Mouse (Mus musculus): ENCODE data around the gene Ugt1a6a.
A peak's percentile ranks its signal among the peaks of the same experiment; 100 is the strongest.

Ugt1a6a gene

DNA sequence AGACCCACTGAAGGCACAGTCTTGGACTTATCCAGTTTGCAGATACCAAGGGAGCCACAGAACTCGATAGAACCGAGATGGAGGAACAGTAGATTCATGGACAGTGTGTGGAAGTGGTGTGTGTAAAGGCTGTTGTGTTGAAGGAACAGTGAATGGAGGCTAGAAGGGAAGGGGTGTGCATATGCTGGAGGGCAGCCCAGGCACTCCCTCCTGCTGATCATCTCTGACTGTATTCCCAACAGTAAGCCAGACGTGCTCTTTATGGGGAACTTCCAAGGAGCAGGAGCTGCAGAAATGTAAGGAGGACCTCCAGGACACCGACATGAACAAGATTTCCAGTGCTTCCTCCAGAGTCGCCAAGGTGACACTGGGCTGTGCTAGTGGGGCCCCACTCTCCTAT is 115.4 kb downstream of the Ugt1a6a start:
- DNase-seq (ENCODE audit: low spot score): no peak

DNA sequence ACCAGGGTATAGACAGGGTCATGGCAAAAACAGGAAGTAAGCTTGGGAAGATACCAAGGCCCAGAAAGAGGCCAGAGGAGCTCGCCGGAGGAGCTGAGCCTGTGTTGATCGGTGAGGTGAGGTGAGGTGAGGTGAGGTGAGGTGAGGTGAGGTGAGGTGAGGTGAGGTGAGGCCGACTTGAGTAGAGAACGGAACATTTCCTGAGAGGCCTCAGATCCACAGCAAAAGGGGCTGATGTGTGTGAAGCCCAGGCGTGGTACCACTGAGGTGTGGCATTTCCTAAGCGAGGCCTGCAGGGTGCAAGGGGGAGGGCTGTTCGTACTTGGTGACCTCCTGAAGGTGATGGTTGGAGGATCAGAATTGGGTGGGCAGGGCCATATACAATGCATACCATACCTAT is 118.5 kb downstream of the Ugt1a6a start:
- DNase-seq (ENCODE audit: low spot score): no peak

DNA sequence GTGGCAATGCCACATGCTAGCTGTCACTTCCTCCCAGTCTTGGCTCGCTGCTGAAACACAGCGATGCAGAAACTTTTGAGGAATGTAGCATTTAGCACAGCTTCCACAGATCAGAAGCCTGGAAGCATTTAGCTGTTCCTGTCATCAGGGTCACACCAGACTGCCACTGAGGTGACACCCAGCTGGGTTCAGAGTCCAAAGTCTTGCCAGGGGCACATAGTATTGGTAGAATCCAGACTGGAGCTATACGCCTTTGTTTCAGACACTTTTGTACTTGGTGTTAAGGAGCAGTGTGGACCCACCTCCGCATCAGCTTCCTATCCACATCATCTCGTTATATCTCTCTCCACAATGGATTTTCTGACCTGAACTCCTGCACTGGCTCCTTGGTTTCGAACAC is 118.9 kb downstream of the Ugt1a6a start:
- DNase-seq (ENCODE audit: low spot score): no peak

- no peak for DNase-seq (ENCODE audit: low spot score)
These were observed 120.3 kb downstream of the Ugt1a6a start for GRCm38 (mm10) chr1:88254793-88255465.

DNA sequence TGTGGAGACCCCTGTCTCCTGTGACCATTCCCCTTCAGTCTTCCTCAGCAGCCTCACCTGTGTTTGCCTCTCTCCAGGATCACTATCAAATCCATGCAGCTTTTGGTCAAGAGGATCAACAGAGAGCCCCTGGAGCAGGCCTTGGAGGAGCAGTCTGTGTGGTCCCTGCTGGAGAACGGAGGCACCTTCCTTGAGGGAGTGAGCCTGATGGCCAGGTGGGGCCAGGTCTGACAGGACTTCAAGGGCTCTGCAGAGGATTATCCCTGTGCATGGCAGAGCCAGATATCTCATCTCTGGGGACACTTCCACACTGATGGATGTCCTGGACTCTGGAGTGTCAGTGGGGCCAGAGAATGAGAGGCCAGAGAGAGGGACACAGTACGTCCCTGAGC is 120.9 kb downstream of the Ugt1a6a start:
- DNase-seq (ENCODE audit: low spot score): no peak

- no peak for DNase-seq (ENCODE audit: low spot score)
These were observed 121.6 kb downstream of the Ugt1a6a start for GRCm38 (mm10) chr1:88255989-88256754.

DNA sequence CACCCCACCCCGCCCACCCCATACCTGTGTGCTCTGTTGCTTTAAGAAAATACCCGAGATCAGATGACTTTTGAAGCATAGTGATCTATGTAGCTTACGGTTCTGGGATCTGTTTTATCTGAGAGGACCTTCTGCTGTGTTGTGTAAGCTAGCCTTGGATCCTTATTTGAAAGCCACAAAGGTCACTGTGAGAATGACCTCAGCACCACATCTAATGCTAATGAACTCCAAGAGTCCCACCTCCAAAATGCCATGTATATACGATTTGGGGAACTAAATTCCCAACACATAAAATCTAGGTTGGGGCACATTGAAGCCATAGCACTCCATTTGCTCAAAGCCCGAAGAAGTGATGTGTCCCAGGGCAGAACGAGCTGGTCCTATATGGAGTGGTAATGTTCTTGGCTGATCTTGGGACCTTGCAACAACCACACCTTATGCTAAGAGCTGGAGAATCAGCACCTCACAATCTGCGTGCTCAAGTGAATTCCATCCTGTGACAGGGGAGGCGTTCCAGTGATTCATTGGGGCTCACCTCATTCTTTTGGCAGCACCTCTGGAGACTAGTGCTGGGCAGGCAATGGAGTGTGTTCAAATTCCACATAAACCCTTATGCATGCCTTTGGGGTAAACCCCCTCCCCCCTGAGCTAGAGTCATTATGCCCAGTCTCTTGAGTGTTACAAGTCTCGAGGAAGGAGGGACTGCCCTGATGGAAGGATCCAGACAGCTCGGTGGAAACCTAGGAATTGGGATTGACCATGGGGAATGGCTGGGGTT is 122.5 kb downstream of the Ugt1a6a start:
- DNase-seq (ENCODE audit: low spot score): no peak

DNA sequence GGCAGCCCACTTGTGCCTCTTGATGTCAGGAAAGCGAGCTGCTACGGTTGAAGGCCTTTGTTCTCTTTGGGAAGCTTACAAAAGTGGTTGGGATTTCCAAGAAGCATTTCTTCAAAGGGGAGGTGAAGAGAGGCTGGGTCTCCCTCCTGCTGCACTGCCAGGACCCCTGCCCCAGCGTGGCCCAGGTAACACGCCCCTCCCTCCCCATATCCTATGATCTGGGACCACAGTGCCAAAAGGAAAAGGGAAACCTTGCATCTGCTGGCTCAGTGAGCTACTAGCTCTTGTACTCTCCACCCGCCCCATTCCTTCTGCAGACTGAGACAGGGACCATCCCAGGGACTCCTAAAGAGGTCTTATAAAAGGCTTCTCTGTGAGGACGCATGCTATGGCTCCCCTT is 123.1 kb downstream of the Ugt1a6a start:
- DNase-seq (ENCODE audit: low spot score): no peak

DNA sequence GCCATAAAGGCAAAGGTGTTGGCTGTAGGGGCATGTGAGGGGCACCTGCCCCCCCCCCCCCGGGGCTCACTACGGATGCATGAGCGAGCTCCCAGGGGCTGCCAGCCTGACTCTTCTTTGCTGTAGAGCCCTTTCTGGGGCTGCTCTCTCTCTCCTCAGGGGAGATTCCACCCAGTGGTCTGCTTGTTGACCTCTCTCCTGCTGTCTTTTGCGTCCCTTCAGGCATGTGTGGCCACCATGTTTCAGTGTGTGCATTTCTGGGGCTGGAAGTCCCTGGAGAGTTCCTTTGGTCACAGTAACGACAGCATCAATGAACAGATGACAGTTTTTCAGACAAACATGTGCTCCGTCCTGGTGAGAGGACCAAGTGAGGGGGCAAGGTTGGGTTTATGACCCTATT is 123.8 kb downstream of the Ugt1a6a start:
- DNase-seq (ENCODE audit: low spot score): no peak

DNA sequence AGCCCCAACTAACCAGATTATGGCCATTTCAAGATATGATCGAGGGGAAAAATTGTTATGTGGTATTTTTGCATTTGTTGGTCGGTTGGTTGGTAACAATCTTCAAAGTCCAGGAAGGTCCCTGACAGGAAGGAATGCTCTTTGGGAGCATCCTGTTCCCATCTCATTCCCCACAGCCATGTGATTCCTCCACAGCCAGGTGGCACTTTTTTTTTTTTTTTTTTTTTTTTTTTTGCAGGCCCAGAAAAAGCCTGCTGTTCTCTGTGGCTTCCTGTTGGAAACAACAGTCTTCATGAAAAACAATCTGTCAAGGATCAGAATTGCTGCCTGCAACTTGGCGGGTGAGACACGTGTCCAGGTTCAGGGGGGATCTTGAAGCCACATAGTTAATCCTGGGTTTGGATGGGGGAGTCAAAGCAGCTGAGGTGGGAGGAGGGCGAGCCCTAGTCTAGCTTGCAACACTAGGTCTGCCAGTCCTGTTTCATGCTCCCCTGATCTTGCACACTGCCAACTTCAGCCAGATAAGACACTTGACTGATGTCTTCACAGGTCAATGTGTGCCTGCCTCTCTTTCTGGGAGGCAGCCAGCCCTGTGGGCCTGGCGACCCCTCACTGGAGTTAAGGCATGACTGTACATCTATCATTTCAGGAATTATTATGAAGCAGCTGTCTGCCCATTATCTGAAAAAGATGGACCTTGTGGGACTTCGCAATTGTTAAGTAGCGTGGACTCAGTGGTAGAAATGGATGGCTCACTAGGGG is 124.5 kb downstream of the Ugt1a6a start:
- peak; percentile 81 for DNase-seq (ENCODE audit: low spot score)

DNA sequence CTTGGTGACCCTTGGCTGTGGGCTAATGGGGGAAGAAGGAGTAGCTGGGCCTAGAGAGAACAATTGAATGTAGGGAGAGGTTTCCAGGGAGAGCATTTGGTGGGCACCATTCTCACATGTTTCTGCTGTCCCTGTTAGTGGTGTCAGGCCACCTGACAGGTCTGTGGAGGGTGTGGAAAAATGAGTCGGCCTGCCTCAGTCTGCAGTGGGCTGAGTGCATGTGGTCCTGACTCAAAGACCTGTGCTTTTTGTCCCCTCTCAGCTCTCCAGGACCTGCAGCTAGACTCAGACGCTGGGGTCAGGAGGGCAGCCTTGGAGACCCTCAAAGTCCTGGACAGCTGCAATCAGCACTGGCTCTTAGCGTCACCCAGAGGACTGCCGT is 125.0 kb downstream of the Ugt1a6a start:
- no peak for DNase-seq (ENCODE audit: low spot score)

GRCm38 (mm10) chr1:88260114-88260513 is 125.5 kb downstream of the Ugt1a6a start:
- DNase-seq (ENCODE audit: low spot score): peak; percentile 73

GRCm38 (mm10) chr1:88260604-88261377 is 126.2 kb downstream of the Ugt1a6a start:
- DNase-seq (ENCODE audit: low spot score): no peak

- no peak for DNase-seq (ENCODE audit: low spot score)
These were observed 127.1 kb downstream of the Ugt1a6a start for GRCm38 (mm10) chr1:88261706-88262105.

- DNase-seq (ENCODE audit: low spot score): no peak
These were observed 127.6 kb downstream of the Ugt1a6a start for GRCm38 (mm10) chr1:88262255-88262654.

- DNase-seq (ENCODE audit: low spot score): no peak
These were observed 128.4 kb downstream of the Ugt1a6a start for GRCm38 (mm10) chr1:88262961-88263360.

DNA sequence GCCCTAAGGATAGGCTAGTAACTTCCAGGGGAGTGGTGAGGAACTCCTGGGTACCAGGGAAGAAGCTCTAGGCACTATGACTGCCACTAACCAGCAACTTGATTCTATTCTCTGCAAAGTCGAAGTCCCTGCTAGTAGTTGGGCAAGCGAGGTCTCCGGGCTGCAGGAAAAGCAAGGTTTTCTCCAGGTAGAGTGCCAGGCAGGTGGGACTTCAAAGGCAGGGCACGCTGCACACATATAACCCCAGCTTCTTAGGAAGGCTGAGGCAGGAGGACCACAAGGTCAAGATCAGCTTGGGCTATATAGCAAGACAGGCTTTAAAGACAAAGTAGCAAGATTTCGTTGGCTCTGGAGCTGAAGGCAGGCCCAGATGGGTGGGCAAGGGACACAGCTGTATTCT is 129.2 kb downstream of the Ugt1a6a start:
- DNase-seq (ENCODE audit: low spot score): no peak

- no peak for DNase-seq (ENCODE audit: low spot score)
These were observed 129.7 kb downstream of the Ugt1a6a start for GRCm38 (mm10) chr1:88264237-88264868.

- DNase-seq (ENCODE audit: low spot score): no peak
These were observed 130.2 kb downstream of the Ugt1a6a start for GRCm38 (mm10) chr1:88264869-88265240.

- no peak for DNase-seq (ENCODE audit: low spot score)
These were observed 131.5 kb downstream of the Ugt1a6a start for GRCm38 (mm10) chr1:88266123-88266522.

GRCm38 (mm10) chr1:88267489-88267888 is 132.9 kb downstream of the Ugt1a6a start:
- no peak for DNase-seq (ENCODE audit: low spot score)

Measured in testis, postnatal 14 days (tissue).